Mouse (Mus musculus): ENCODE measurements around the gene Psat1. TPM values are rescaled to one million over a fixed set of nuclear protein-coding genes. Genes with fewer than 3 reads are reported as not detected.

The Psat1 gene
- polyA plus RNA-seq, 1 experiment from 2014 or later: 114 TPM

- H3K36me3 ChIP-seq: peaks cover 4% of the 10 kb centered on the region; the same call in 1 of the 2 replicates
- H3K9ac ChIP-seq (replicated peaks): no peak overlapping the region
- H3K27ac ChIP-seq (replicated peaks): no peak overlapping the region
- peaks cover 12% of the 10 kb centered on the region for H3K4me1 ChIP-seq
- 97% methylated on average over 7 of the region's 7 CpGs for WGBS
- no peaks in the 10 kb centered on the region for H3K9me3 ChIP-seq
- H3K27me3 ChIP-seq: no peaks in the 10 kb centered on the region
- no peak overlapping the region for H3K4me3 ChIP-seq
- no peak for ATAC-seq (replicated peaks)
- no peak overlapping the region for H3K4me2 ChIP-seq (replicated peaks)
Measured at GRCm38 (mm10) chr19:15919336-15919735, 27.8 kb downstream of the Psat1 start.

- no peak for ATAC-seq (replicated peaks)
- H3K36me3 ChIP-seq: peaks cover 6% of the 10 kb centered on the region; the same call in 1 of the 2 replicates
- no peaks in the 10 kb centered on the region for H3K27me3 ChIP-seq
- no peak overlapping the region for H3K4me3 ChIP-seq
- 97% methylated on average over 7 of the region's 7 CpGs for WGBS
- H3K27ac ChIP-seq (replicated peaks): no peak overlapping the region
- H3K9ac ChIP-seq (replicated peaks): no peak overlapping the region
- no peak overlapping the region for H3K4me2 ChIP-seq (replicated peaks)
- peaks cover 3% of the 10 kb centered on the region for H3K4me1 ChIP-seq
- no peaks in the 10 kb centered on the region for H3K9me3 ChIP-seq
Measured at GRCm38 (mm10) chr19:15918111-15918510, 29.0 kb downstream of the Psat1 start.

GRCm38 (mm10) chr19:15913249-15913997, 33.7 kb downstream of the Psat1 start:
- WGBS: 91% methylated on average over 9 of the region's 9 CpGs
- no peak for ATAC-seq (replicated peaks)
- Histone ChIP-seq H3K9me3 (no peaks in the 10 kb centered on the region), H3K27ac (replicated peaks) (no peak overlapping the region), H3K4me1 (no peaks in the 10 kb centered on the region), H3K36me3 (peaks cover 12% of the 10 kb centered on the region; the same call in 1 of the 2 replicates), H3K27me3 (no peaks in the 10 kb centered on the region), H3K9ac (replicated peaks) (no peak overlapping the region), H3K4me2 (replicated peaks) (no peak overlapping the region), H3K4me3 (no peak overlapping the region)

DNA sequence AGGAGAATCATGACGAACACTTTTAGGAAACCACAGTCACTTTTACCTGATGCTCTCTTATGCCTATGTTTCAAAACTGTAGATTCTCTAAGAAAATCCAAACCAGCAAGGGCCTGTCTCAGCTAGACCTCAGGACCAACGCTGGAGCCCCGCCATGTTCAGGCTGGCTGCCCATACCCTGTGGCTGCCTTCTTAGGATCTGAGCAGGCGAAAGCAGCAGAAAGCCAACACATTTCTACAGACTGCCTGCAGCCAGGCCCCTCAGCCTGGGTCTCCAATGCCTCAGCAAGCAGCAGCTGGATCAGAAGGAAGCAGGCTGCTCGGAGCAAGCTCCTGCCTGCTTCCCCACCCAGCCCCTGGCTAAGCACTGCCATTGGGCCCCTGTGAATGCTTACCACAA, 35.7 kb downstream of the Psat1 start:
- Histone ChIP-seq H3K4me2 (replicated peaks) (no peak overlapping the region), H3K27ac (replicated peaks) (no peak overlapping the region), H3K9me3 (no peaks in the 10 kb centered on the region), H3K4me3 (no peak overlapping the region), H3K4me1 (no peaks in the 10 kb centered on the region), H3K36me3 (peaks cover 8% of the 10 kb centered on the region; the same call in 1 of the 2 replicates), H3K9ac (replicated peaks) (no peak overlapping the region), H3K27me3 (no peaks in the 10 kb centered on the region)
- 93% methylated on average over 5 of the region's 5 CpGs for WGBS
- no peak for ATAC-seq (replicated peaks)

DNA sequence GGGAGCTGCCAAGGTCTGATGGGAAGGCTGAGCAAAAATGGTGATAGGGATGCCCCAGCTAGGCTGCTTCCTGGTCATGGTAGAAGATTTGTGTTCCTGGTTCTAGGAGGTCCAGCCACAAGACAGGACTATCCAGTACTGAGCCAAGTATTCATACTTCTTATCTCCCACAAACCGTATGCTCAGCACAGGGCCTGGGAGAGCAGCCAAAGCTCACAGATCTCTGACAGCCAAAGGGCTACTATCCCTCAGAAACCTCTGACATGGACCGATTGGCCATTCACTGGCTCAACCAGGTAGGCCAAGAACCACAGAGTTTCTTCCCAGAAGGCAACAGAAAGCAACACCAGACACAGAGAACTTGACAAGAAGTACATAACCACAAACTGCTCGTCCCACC, 36.1 kb downstream of the Psat1 start:
- Histone ChIP-seq H3K4me2 (replicated peaks) (no peak overlapping the region), H3K36me3 (peaks cover 8% of the 10 kb centered on the region; the same call in 1 of the 2 replicates), H3K27ac (replicated peaks) (no peak overlapping the region), H3K4me1 (no peaks in the 10 kb centered on the region), H3K9ac (replicated peaks) (no peak overlapping the region), H3K4me3 (no peak overlapping the region), H3K27me3 (no peaks in the 10 kb centered on the region), H3K9me3 (no peaks in the 10 kb centered on the region)
- 88% methylated on average over 3 of the region's 3 CpGs for WGBS
- no peak for ATAC-seq (replicated peaks)

DNA sequence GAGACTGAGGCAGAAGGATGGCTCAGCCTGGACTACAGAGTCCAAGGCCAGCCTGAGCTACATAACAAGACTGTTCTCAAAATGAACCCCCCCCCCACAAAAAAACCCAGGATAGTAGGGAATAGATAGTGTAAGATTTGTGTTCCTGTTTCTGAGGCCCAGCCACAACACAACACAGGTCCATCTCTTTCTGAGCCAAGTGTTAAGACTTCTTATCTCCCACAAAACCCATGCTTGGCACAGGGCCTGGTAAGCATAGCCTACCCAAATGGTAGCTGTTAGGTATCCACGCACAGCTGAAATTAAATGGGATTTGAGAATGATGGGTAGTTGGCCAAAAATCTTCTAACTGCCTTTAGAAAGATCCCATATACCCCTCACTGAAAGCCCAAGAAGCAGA, 36.6 kb downstream of the Psat1 start:
- Histone ChIP-seq H3K27ac (replicated peaks) (no peak overlapping the region), H3K4me3 (no peak overlapping the region), H3K4me2 (replicated peaks) (no peak overlapping the region), H3K4me1 (no peaks in the 10 kb centered on the region), H3K27me3 (no peaks in the 10 kb centered on the region), H3K9me3 (no peaks in the 10 kb centered on the region), H3K36me3 (peaks cover 8% of the 10 kb centered on the region; the same call in 1 of the 2 replicates), H3K9ac (replicated peaks) (no peak overlapping the region)
- no peak for ATAC-seq (replicated peaks)
- 91% methylated on average over 1 of the region's 1 CpGs for WGBS

DNA sequence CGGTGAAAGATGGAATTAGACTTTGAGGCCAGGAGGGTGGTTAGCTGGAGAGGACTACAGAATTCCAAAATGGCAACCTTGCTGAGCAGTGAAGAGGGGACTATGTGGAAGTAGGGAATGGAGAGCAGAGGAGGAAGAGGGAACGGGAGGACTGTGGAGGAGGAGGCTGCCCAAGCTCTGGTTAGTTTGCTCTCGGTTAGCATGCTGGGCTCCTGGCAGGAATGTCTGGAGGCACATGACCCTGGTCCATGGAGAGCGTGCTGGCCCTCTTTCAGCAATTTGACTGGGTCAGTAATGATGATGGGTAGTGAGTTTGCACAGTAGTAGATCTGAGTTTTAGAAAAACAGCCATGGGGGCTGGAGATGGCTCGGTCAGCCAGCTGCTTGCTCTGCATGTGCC, 39.1 kb downstream of the Psat1 start:
- Histone ChIP-seq H3K27me3 (no peaks in the 10 kb centered on the region), H3K9me3 (no peaks in the 10 kb centered on the region), H3K36me3 (0 out of 2 replicates have a peak, but pooled peaks cover 5% of the 10 kb centered on the region), H3K4me3 (no peak overlapping the region), H3K27ac (replicated peaks) (no peak overlapping the region), H3K4me2 (replicated peaks) (no peak overlapping the region), H3K9ac (replicated peaks) (no peak overlapping the region), H3K4me1 (no peaks in the 10 kb centered on the region)
- ATAC-seq (replicated peaks): no peak
- 88% methylated on average over 5 of the region's 5 CpGs for WGBS

GRCm38 (mm10) chr19:15904734-15905133, 42.4 kb downstream of the Psat1 start:
- H3K36me3 ChIP-seq: 0 out of 2 replicates have a peak, but pooled peaks cover 3% of the 10 kb centered on the region
- no peak for ATAC-seq (replicated peaks)
- WGBS: 93% methylated on average over 4 of the region's 4 CpGs
- no peaks in the 10 kb centered on the region for H3K9me3 ChIP-seq
- H3K27me3 ChIP-seq: no peaks in the 10 kb centered on the region
- no peak overlapping the region for H3K4me2 ChIP-seq (replicated peaks)
- no peak overlapping the region for H3K4me3 ChIP-seq
- no peaks in the 10 kb centered on the region for H3K4me1 ChIP-seq
- no peak overlapping the region for H3K9ac ChIP-seq (replicated peaks)
- H3K27ac ChIP-seq (replicated peaks): no peak overlapping the region

DNA sequence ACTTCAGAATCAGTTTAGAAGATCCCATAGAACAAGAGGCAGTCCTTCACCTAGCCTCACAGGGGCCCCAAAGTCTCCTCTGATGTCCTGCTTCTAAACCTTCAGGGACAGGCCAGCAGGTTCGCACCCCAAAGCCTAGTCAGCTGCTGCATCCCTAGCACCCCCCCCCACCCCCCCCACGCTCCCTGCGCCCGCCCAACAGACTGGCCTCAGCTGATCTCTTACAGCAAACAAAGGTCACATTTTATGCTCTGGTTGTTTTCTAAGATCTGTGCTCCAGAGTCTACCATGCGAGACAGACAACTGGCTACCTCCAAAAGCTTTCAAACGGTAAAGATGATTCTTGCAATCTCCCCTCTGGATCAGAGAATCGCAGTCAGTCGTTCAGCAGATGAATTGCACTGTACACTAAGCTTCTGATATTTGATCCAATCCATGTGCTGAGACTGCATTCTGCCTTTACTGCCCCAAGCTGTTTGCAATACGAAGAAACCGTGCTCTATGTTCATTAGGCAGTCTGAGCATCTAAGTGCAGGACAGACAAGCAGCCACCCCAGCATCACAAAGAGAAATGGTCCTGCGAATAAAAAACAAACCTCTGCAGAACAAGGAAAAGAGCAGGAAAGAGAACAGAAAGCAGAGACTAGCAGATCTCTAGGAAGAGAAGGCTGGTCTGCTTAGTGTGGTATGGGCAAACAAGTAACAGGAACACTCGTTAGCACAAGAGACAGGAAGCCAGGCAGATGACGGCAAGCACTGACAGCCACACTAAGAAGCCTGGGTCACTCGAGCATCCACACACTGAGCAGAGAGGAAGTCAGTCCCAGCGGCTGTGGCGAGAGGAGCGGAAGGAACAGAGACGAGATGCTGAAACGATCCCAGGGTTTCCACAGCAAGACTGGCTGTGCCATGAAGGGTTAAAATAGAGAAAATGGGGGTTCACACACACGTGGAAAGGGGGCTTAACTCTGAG, 43.3 kb downstream of the Psat1 start:
- Histone ChIP-seq H3K4me3 (no peak overlapping the region), H3K4me1 (no peaks in the 10 kb centered on the region), H3K36me3 (no peaks in the 10 kb centered on the region), H3K27ac (replicated peaks) (no peak overlapping the region), H3K9me3 (no peaks in the 10 kb centered on the region), H3K9ac (replicated peaks) (no peak overlapping the region), H3K4me2 (replicated peaks) (no peak overlapping the region), H3K27me3 (no peaks in the 10 kb centered on the region)
- 18% methylated on average over 20 of the region's 20 CpGs for WGBS
- peak; percentile 57; the same call in 1 of the 2 replicates for ATAC-seq (replicated peaks)

DNA sequence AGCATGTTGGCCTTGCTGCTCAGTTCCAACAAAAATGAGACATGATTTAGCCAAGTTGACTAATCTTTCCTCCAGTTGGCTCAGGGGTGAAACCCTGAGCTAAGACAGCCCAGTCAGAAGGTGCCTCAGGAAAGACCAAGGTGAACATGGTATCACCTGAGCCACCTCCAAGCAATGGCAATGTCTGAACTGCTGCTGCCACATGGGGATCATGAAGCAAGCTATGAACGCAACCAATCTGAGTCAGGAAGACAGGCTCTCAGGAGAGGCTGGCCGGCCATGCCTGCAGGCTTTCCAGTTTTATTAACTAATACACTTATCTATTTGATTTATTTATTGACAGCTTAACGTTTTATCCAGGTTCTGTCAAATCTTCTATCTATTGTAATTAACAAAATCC, 51.5 kb downstream of the Psat1 start:
- Histone ChIP-seq H3K36me3 (no peaks in the 10 kb centered on the region), H3K4me3 (no peak overlapping the region), H3K9ac (replicated peaks) (no peak overlapping the region), H3K4me2 (replicated peaks) (no peak overlapping the region), H3K27me3 (no peaks in the 10 kb centered on the region), H3K4me1 (no peaks in the 10 kb centered on the region), H3K27ac (replicated peaks) (no peak overlapping the region), H3K9me3 (no peaks in the 10 kb centered on the region)
- no peak for ATAC-seq (replicated peaks)
- 89% methylated on average over 3 of the region's 3 CpGs for WGBS

DNA sequence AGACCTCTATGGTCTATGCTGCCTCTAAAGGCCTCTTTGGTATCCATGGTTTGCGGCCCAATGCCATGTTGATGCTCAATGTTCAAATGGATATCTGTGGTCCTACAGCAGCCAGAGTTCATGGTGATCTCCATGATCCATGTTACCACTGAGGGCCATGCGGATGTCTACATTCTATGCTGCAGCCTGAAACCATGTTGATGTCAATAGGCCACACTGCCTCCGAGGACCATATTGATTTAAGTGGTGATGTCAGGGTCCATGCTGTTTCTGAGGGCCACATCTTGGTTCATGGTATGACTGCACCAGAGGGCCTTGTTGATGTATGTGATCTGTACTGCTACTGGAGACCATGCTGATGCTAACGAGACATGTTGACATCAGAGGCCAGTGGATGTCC, 55.0 kb downstream of the Psat1 start:
- Histone ChIP-seq H3K27me3 (no peaks in the 10 kb centered on the region), H3K27ac (replicated peaks) (no peak overlapping the region), H3K4me3 (no peak overlapping the region), H3K4me1 (no peaks in the 10 kb centered on the region), H3K36me3 (no peaks in the 10 kb centered on the region), H3K9me3 (no peaks in the 10 kb centered on the region), H3K4me2 (replicated peaks) (no peak overlapping the region), H3K9ac (replicated peaks) (no peak overlapping the region)
- ATAC-seq (replicated peaks): no peak
- WGBS: 93% methylated on average over 4 of the region's 4 CpGs

- no peak overlapping the region for H3K27ac ChIP-seq (replicated peaks)
- H3K9ac ChIP-seq (replicated peaks): no peak overlapping the region
- H3K36me3 ChIP-seq: no peaks in the 10 kb centered on the region
- no peak overlapping the region for H3K4me3 ChIP-seq
- no peak overlapping the region for H3K4me2 ChIP-seq (replicated peaks)
- H3K4me1 ChIP-seq: no peaks in the 10 kb centered on the region
- no peaks in the 10 kb centered on the region for H3K27me3 ChIP-seq
- 94% methylated on average over 4 of the region's 4 CpGs for WGBS
- no peaks in the 10 kb centered on the region for H3K9me3 ChIP-seq
- no peak for ATAC-seq (replicated peaks)
Measured at GRCm38 (mm10) chr19:15888466-15888865, 58.7 kb downstream of the Psat1 start.

Measured in forebrain, embryonic 15.5 days (tissue).